Mouse (Mus musculus): ENCODE results near the gene Nol11. TPM values are rescaled to one million over a fixed set of nuclear protein-coding genes. Genes with fewer than 3 reads are reported as not detected.

The Nol11 gene
- polyA plus RNA-seq, 1 experiment from 2014 or later, result 70.7 TPM

- 81% methylated on average over 5 of the region's 5 CpGs for whole genome bisulfite sequencing
- no peak for DNase-seq (ENCODE audit: low spot score)
- H3K4me1 ChIP-seq, result no peaks in the 10 kb centered on the region
Measured at GRCm38 (mm10) chr11:107213745-107214144, 24.6 kb upstream of the Nol11 start.

GRCm38 (mm10) chr11:107209818-107210217, 20.6 kb upstream of the Nol11 start:
- Histone ChIP-seq H3K4me3 (no peak overlapping the region), H3K36me3 (replicated peaks) (peaks cover 23% of the 10 kb centered on the region), H3K9me3 (no peaks in the 10 kb centered on the region), H3K27ac (replicated peaks) (no peak overlapping the region), H3K4me1 (no peaks in the 10 kb centered on the region), H3K27me3 (replicated peaks; ENCODE audit: low read depth, poor library complexity, severe bottlenecking) (no peaks in the 10 kb centered on the region)
- 87% methylated on average over 13 of the region's 13 CpGs for WGBS
- no peak for DNase-seq (ENCODE audit: low spot score)

More at GRCm38 (mm10) chr11:107213745-107214144, 24.6 kb upstream of the Nol11 start:
- Histone ChIP-seq H3K36me3 (replicated peaks) (peaks cover 39% of the 10 kb centered on the region), H3K9me3 (no peaks in the 10 kb centered on the region), H3K27ac (replicated peaks) (no peak overlapping the region), H3K4me3 (no peak overlapping the region), H3K27me3 (replicated peaks; ENCODE audit: low read depth, poor library complexity, severe bottlenecking) (no peaks in the 10 kb centered on the region)

GRCm38 (mm10) chr11:107201773-107202172, 12.6 kb upstream of the Nol11 start:
- no peak overlapping the region for H3K27ac ChIP-seq (replicated peaks)
- DNase-seq (ENCODE audit: low spot score), result no peak
- H3K36me3 ChIP-seq (replicated peaks), result no peaks in the 10 kb centered on the region
- H3K27me3 ChIP-seq (replicated peaks; ENCODE audit: low read depth, poor library complexity, severe bottlenecking), result no peaks in the 10 kb centered on the region
- 0 out of 2 replicates have a peak, but pooled peaks cover 4% of the 10 kb centered on the region for H3K4me1 ChIP-seq
- WGBS, result 82% methylated on average over 11 of the region's 11 CpGs
- no peak overlapping the region for H3K4me3 ChIP-seq
- no peaks in the 10 kb centered on the region for H3K9me3 ChIP-seq

GRCm38 (mm10) chr11:107199281-107199680, 10.1 kb upstream of the Nol11 start:
- WGBS, result 75% methylated on average over 5 of the region's 5 CpGs
- H3K27me3 ChIP-seq (replicated peaks; ENCODE audit: low read depth, poor library complexity, severe bottlenecking), result no peaks in the 10 kb centered on the region
- no peak overlapping the region for H3K27ac ChIP-seq (replicated peaks)
- no peaks in the 10 kb centered on the region for H3K9me3 ChIP-seq
- DNase-seq (ENCODE audit: low spot score), result no peak
- H3K4me1 ChIP-seq, result peaks cover 11% of the 10 kb centered on the region; the same call in 1 of the 2 replicates
- H3K36me3 ChIP-seq (replicated peaks), result no peaks in the 10 kb centered on the region
- H3K4me3 ChIP-seq, result no peak overlapping the region

- peaks cover 7% of the 10 kb centered on the region; the same call in 1 of the 2 replicates for H3K4me1 ChIP-seq
- no peaks in the 10 kb centered on the region for H3K27me3 ChIP-seq (replicated peaks; ENCODE audit: low read depth, poor library complexity, severe bottlenecking)
- no peak for DNase-seq (ENCODE audit: low spot score)
- 61% methylated on average over 2 of the region's 2 CpGs for WGBS
- no peak overlapping the region for H3K4me3 ChIP-seq
- no peaks in the 10 kb centered on the region for H3K9me3 ChIP-seq
- no peaks in the 10 kb centered on the region for H3K36me3 ChIP-seq (replicated peaks)
- no peak overlapping the region for H3K27ac ChIP-seq (replicated peaks)
Measured at GRCm38 (mm10) chr11:107195334-107195733, 6.2 kb upstream of the Nol11 start.

GRCm38 (mm10) chr11:107190376-107190775, 1.2 kb upstream of the Nol11 start:
- Histone ChIP-seq H3K9me3 (no peaks in the 10 kb centered on the region), H3K4me1 (peaks cover 11% of the 10 kb centered on the region), H3K4me3 (no peak overlapping the region), H3K36me3 (replicated peaks) (peaks cover 18% of the 10 kb centered on the region), H3K27me3 (replicated peaks; ENCODE audit: low read depth, poor library complexity, severe bottlenecking) (no peaks in the 10 kb centered on the region), H3K27ac (replicated peaks) (no peak overlapping the region)
- WGBS, result 80% methylated on average over 2 of the region's 2 CpGs
- DNase-seq (ENCODE audit: low spot score), result no peak

- no peaks in the 10 kb centered on the region for H3K9me3 ChIP-seq
- no peak for DNase-seq (ENCODE audit: low spot score)
- no peaks in the 10 kb centered on the region for H3K27me3 ChIP-seq (replicated peaks; ENCODE audit: low read depth, poor library complexity, severe bottlenecking)
- H3K36me3 ChIP-seq (replicated peaks), result peaks cover 84% of the 10 kb centered on the region
- H3K4me1 ChIP-seq, result peaks cover 6% of the 10 kb centered on the region
- no peak overlapping the region for H3K27ac ChIP-seq (replicated peaks)
- WGBS, result 95% methylated on average over 8 of the region's 8 CpGs
- no peak overlapping the region for H3K4me3 ChIP-seq
Measured at GRCm38 (mm10) chr11:107183777-107184176, 5.4 kb downstream of the Nol11 start.

GRCm38 (mm10) chr11:107161215-107161614, 28.0 kb downstream of the Nol11 start:
- no peak for DNase-seq (ENCODE audit: low spot score)
- H3K4me1 ChIP-seq, result 0 out of 2 replicates have a peak, but pooled peaks cover 7% of the 10 kb centered on the region
- WGBS, result 80% methylated on average over 4 of the region's 4 CpGs

GRCm38 (mm10) chr11:107159034-107159433, 30.1 kb downstream of the Nol11 start:
- Histone ChIP-seq H3K27me3 (replicated peaks; ENCODE audit: low read depth, poor library complexity, severe bottlenecking) (no peaks in the 10 kb centered on the region), H3K36me3 (replicated peaks) (peaks cover 6% of the 10 kb centered on the region), H3K4me1 (0 out of 2 replicates have a peak, but pooled peaks cover 7% of the 10 kb centered on the region), H3K4me3 (no peak overlapping the region), H3K9me3 (peaks cover 4% of the 10 kb centered on the region; the same call in 1 of the 2 replicates), H3K27ac (replicated peaks) (no peak overlapping the region)
- WGBS, result 40% methylated on average over 1 of the region's 1 CpGs
- peak; percentile 10 for DNase-seq (ENCODE audit: low spot score)

More at GRCm38 (mm10) chr11:107161215-107161614, 28.0 kb downstream of the Nol11 start:
- Histone ChIP-seq H3K9me3 (peaks cover 4% of the 10 kb centered on the region; the same call in 1 of the 2 replicates), H3K4me3 (no peak overlapping the region), H3K27me3 (replicated peaks; ENCODE audit: low read depth, poor library complexity, severe bottlenecking) (no peaks in the 10 kb centered on the region), H3K27ac (replicated peaks) (no peak overlapping the region), H3K36me3 (replicated peaks) (peaks cover 24% of the 10 kb centered on the region)

- H3K4me1 ChIP-seq, result 0 out of 2 replicates have a peak, but pooled peaks cover 7% of the 10 kb centered on the region
- no peaks in the 10 kb centered on the region for H3K36me3 ChIP-seq (replicated peaks)
- no peak overlapping the region for H3K4me3 ChIP-seq
- WGBS, result 59% methylated on average over 5 of the region's 5 CpGs
- H3K27ac ChIP-seq (replicated peaks), result no peak overlapping the region
- H3K27me3 ChIP-seq (replicated peaks; ENCODE audit: low read depth, poor library complexity, severe bottlenecking), result no peaks in the 10 kb centered on the region
- no peak for DNase-seq (ENCODE audit: low spot score)
- peaks cover 4% of the 10 kb centered on the region; the same call in 1 of the 2 replicates for H3K9me3 ChIP-seq
Measured at GRCm38 (mm10) chr11:107156977-107157642, 32.1 kb downstream of the Nol11 start.

- Histone ChIP-seq H3K9me3 (peaks cover 4% of the 10 kb centered on the region; the same call in 1 of the 2 replicates), H3K27ac (replicated peaks) (no peak overlapping the region), H3K27me3 (replicated peaks; ENCODE audit: low read depth, poor library complexity, severe bottlenecking) (no peaks in the 10 kb centered on the region), H3K4me3 (no peak overlapping the region), H3K36me3 (replicated peaks) (no peaks in the 10 kb centered on the region), H3K4me1 (0 out of 2 replicates have a peak, but pooled peaks cover 7% of the 10 kb centered on the region)
- 84% methylated on average over 5 of the region's 5 CpGs for WGBS
- no peak for DNase-seq (ENCODE audit: low spot score)
Measured at GRCm38 (mm10) chr11:107155292-107155691, 33.9 kb downstream of the Nol11 start.

- H3K9me3 ChIP-seq, result peaks cover 4% of the 10 kb centered on the region; the same call in 1 of the 2 replicates
- no peak overlapping the region for H3K27ac ChIP-seq (replicated peaks)
- 0 out of 2 replicates have a peak, but pooled peaks cover 4% of the 10 kb centered on the region for H3K4me1 ChIP-seq
- H3K4me3 ChIP-seq, result no peak overlapping the region
- no peak for DNase-seq (ENCODE audit: low spot score)
- WGBS, result 82% methylated on average over 7 of the region's 7 CpGs
- no peaks in the 10 kb centered on the region for H3K36me3 ChIP-seq (replicated peaks)
- H3K27me3 ChIP-seq (replicated peaks; ENCODE audit: low read depth, poor library complexity, severe bottlenecking), result no peaks in the 10 kb centered on the region
Measured at GRCm38 (mm10) chr11:107154431-107154830, 34.8 kb downstream of the Nol11 start.

GRCm38 (mm10) chr11:107153645-107154044, 35.5 kb downstream of the Nol11 start:
- Histone ChIP-seq H3K36me3 (replicated peaks) (no peaks in the 10 kb centered on the region), H3K4me1 (0 out of 2 replicates have a peak, but pooled peaks cover 4% of the 10 kb centered on the region), H3K4me3 (no peak overlapping the region), H3K27ac (replicated peaks) (no peak overlapping the region), H3K27me3 (replicated peaks; ENCODE audit: low read depth, poor library complexity, severe bottlenecking) (no peaks in the 10 kb centered on the region), H3K9me3 (no peaks in the 10 kb centered on the region)
- DNase-seq (ENCODE audit: low spot score), result no peak
- WGBS, result 76% methylated on average over 5 of the region's 5 CpGs
